Mouse (Mus musculus): ENCODE measurements around the gene Olfr116. TPM values are rescaled to one million over a fixed set of nuclear protein-coding genes. Genes with fewer than 3 reads are reported as not detected.

Gene Olfr116
- polyA plus RNA-seq (2012; rRNA removed), result not detected in 2 replicates

- Histone ChIP-seq H3K27ac (ENCODE audit: insufficient read depth, low read length) (no peak within 1 kb of the TSS), H3K4me3 (ENCODE audit: insufficient read depth, low read length) (no peak within 1 kb of the TSS), H3K4me1 (ENCODE audit: control insufficient read depth, insufficient read depth, low read length) (no peaks in the 10 kb centered on the region)
- TF ChIP-seq CTCF (IDR thresholded peaks at IDR 0.05; ENCODE audit: extremely low read depth, insufficient read depth, low read length), result no peak
- TF ChIP-seq POLR2A (IDR thresholded peaks at IDR 0.05; ENCODE audit: extremely low read depth, insufficient read depth, low read length), result no peak
Observed at GRCm38 (mm10) chr17:37627009-37627408, at the start of gene Olfr116, which contains the start of gene Olfr115. Olfr116 (minus strand) TSS chr17:37627199. Olfr115 (minus strand) TSS chr17:37627109.

DNA sequence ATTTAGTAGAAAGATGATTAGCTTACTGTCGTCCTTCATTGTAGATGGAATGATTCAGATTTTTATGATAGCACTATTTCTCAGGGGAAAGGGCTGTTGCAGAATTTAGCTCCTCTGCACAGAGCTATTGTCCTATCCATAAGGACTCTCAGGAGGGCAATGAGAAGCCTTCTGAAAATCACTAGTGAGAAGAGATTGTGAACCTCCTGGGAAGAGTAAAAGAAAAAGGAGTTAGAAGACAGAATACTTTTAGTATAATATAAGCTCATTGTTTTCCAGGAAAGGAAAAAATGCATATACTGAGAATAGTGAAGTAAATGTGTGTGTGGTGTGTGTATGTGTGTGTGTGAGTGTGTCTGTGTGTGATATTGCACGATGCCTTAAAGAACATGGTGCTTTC lies 39.7 kb upstream of the Olfr116 start, which contains the start of gene Olfr118:
Gene Olfr118, plus strand, starts transcription at position 301 of the 400 bp plus-strand sequence.
- no peaks in the 10 kb centered on the region for H3K4me1 ChIP-seq (ENCODE audit: control insufficient read depth, insufficient read depth, low read length)
- TF ChIP-seq CTCF (IDR thresholded peaks at IDR 0.05; ENCODE audit: extremely low read depth, insufficient read depth, low read length) (no peak), POLR2A (IDR thresholded peaks at IDR 0.05; ENCODE audit: extremely low read depth, insufficient read depth, low read length) (no peak)
- H3K27ac ChIP-seq (ENCODE audit: insufficient read depth, low read length), result no peak within 1 kb of the TSS
- no peak within 1 kb of the TSS for H3K4me3 ChIP-seq (ENCODE audit: insufficient read depth, low read length)

GRCm38 (mm10) chr17:37663682-37664081 lies 36.7 kb upstream of the Olfr116 start, which contains the start of gene Olfr117:
Olfr117 (minus strand) TSS chr17:37663782.
- Histone ChIP-seq H3K4me3 (ENCODE audit: insufficient read depth, low read length) (no peak within 1 kb of the TSS), H3K4me1 (ENCODE audit: control insufficient read depth, insufficient read depth, low read length) (no peaks in the 10 kb centered on the region), H3K27ac (ENCODE audit: insufficient read depth, low read length) (no peak within 1 kb of the TSS)
- TF ChIP-seq CTCF (IDR thresholded peaks at IDR 0.05; ENCODE audit: extremely low read depth, insufficient read depth, low read length), result no peak
- no peak for TF ChIP-seq POLR2A (IDR thresholded peaks at IDR 0.05; ENCODE audit: extremely low read depth, insufficient read depth, low read length)

- H3K4me3 ChIP-seq (ENCODE audit: insufficient read depth, low read length), result no peak within 1 kb of the TSS
- no peak for TF ChIP-seq POLR2A (IDR thresholded peaks at IDR 0.05; ENCODE audit: extremely low read depth, insufficient read depth, low read length)
- no peak for TF ChIP-seq CTCF (IDR thresholded peaks at IDR 0.05; ENCODE audit: extremely low read depth, insufficient read depth, low read length)
- no peaks in the 10 kb centered on the region for H3K4me1 ChIP-seq (ENCODE audit: control insufficient read depth, insufficient read depth, low read length)
- no peak within 1 kb of the TSS for H3K27ac ChIP-seq (ENCODE audit: insufficient read depth, low read length)
Observed at GRCm38 (mm10) chr17:37592643-37593042, 34.4 kb downstream of the Olfr116 start, which contains the start of gene Olfr114. Olfr114 (minus strand) TSS chr17:37592743.

DNA sequence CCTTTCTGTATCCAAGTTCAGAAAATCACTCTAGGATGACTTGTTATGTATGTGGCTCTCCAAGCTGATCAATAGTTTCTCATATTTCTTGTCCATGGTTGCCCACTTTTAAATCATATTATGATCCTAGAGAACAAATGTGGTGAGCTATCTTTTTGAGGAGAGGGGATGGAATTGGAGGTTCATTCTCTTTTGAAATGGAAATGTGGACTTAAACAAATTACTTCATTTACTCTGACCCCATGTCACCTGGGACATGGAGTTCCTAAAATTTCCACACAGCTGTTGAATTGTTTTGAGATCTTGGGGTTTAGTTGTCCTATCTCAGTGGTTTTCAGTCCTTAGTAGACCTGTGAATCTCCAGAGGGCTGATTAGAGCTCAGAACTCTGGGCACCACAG lies 49.4 kb downstream of the Olfr116 start, which contains the start of gene Olfr113:
Gene Olfr113, minus strand, starts transcription at position 101 of the 400 bp plus-strand sequence.
- TF ChIP-seq CTCF (IDR thresholded peaks at IDR 0.05; ENCODE audit: extremely low read depth, insufficient read depth, low read length) (no peak), POLR2A (IDR thresholded peaks at IDR 0.05; ENCODE audit: extremely low read depth, insufficient read depth, low read length) (no peak)
- H3K4me3 ChIP-seq (ENCODE audit: insufficient read depth, low read length), result no peak within 1 kb of the TSS
- H3K27ac ChIP-seq (ENCODE audit: insufficient read depth, low read length), result no peak within 1 kb of the TSS
- H3K4me1 ChIP-seq (ENCODE audit: control insufficient read depth, insufficient read depth, low read length), result no peaks in the 10 kb centered on the region

Other genes starting within 250 kb of the Olfr116 start
- not detected in 2 replicates for gene Olfr105-ps, start 248.2 kb downstream of the Olfr116 start, polyA plus RNA-seq (2012; rRNA removed)
- gene Olfr106-ps, start 236.8 kb downstream of the Olfr116 start, polyA plus RNA-seq (2012; rRNA removed), result not detected in 2 replicates
- gene Olfr107, start 228.0 kb downstream of the Olfr116 start, polyA plus RNA-seq (2012; rRNA removed), result not detected in 2 replicates
- not detected in 2 replicates for gene Olfr108, start 181.7 kb downstream of the Olfr116 start, polyA plus RNA-seq (2012; rRNA removed)
- not detected in 2 replicates for gene Olfr109, start 168.3 kb downstream of the Olfr116 start, polyA plus RNA-seq (2012; rRNA removed)
- gene H2-M2, start 143.6 kb downstream of the Olfr116 start, polyA plus RNA-seq (2012; rRNA removed), result not detected in 2 replicates
- 0.15 and 0.19 TPM in 2 replicates for gene Olfr110, start 134.7 kb downstream of the Olfr116 start, polyA plus RNA-seq (2012; rRNA removed)
- 0.15 and 0.42 TPM in 2 replicates for gene Olfr111, start 119.2 kb downstream of the Olfr116 start, polyA plus RNA-seq (2012; rRNA removed)
- gene Olfr112, start 57.7 kb downstream of the Olfr116 start, polyA plus RNA-seq (2012; rRNA removed), result not detected in 2 replicates
- not detected in 2 replicates for gene Olfr113, start 49.5 kb downstream of the Olfr116 start, polyA plus RNA-seq (2012; rRNA removed)
- not detected in 2 replicates for gene Olfr114, start 34.5 kb downstream of the Olfr116 start, polyA plus RNA-seq (2012; rRNA removed)
- not detected in 2 replicates for gene Olfr115, start 90 bp downstream of the Olfr116 start, polyA plus RNA-seq (2012; rRNA removed)
- gene Olfr117, start 36.6 kb upstream of the Olfr116 start, polyA plus RNA-seq (2012; rRNA removed), result not detected in 2 replicates
- not detected in 2 replicates for gene Olfr118, start 39.8 kb upstream of the Olfr116 start, polyA plus RNA-seq (2012; rRNA removed)
- not detected in 2 replicates for gene Olfr119, start 69.4 kb upstream of the Olfr116 start, polyA plus RNA-seq (2012; rRNA removed)
- gene Olfr120, start 94.6 kb upstream of the Olfr116 start, polyA plus RNA-seq (2012; rRNA removed), result not detected in 2 replicates
- gene Olfr121, start 121.7 kb upstream of the Olfr116 start, polyA plus RNA-seq (2012; rRNA removed), result not detected in 2 replicates
- gene Olfr122, start 141.4 kb upstream of the Olfr116 start, polyA plus RNA-seq (2012; rRNA removed), result not detected in 2 replicates
- gene Olfr123, start 166.3 kb upstream of the Olfr116 start, polyA plus RNA-seq (2012; rRNA removed), result not detected in 2 replicates
- not detected in 2 replicates for gene Olfr124, start 172.7 kb upstream of the Olfr116 start, polyA plus RNA-seq (2012; rRNA removed)
- gene Olfr125, start 205.8 kb upstream of the Olfr116 start, polyA plus RNA-seq (2012; rRNA removed), result not detected in 2 replicates
- gene Olfr126, start 220.3 kb upstream of the Olfr116 start, polyA plus RNA-seq (2012; rRNA removed), result not detected in 2 replicates

All from cortical plate, adult 2 months (tissue).